Mouse (Mus musculus) layer of hippocampus, adult 9-11 months (tissue): ENCODE measurements at regions not wholly inside any gene's neighbourhood (a gene's known extent, or its start where the extent isn't known, plus 50 kb on each side); places are given as distances from the start of the nearest gene placed in this dataset.

Experiments used
- DNase-seq: peaks from one replicate; pipeline ENCODE4 v3.0.0; 2022

GRCm38 (mm10) chr14:98477416-98477815, 307.9 kb upstream of the Dach1 start:
- no peak for DNase-seq

GRCm38 (mm10) chr14:98471803-98472509, 302.4 kb upstream of the Dach1 start:
- no peak for DNase-seq

GRCm38 (mm10) chr14:98454461-98454860, 284.9 kb upstream of the Dach1 start:
- no peak for DNase-seq

GRCm38 (mm10) chr14:98452191-98452590, 282.6 kb upstream of the Dach1 start:
- no peak for DNase-seq

GRCm38 (mm10) chr14:98449568-98449967, 280.0 kb upstream of the Dach1 start:
- DNase-seq: no peak

- peak; percentile 36 for DNase-seq
Observed at GRCm38 (mm10) chr14:98442411-98442810, 272.8 kb upstream of the Dach1 start.

- no peak for DNase-seq
Observed at GRCm38 (mm10) chr14:98441954-98442353, 272.4 kb upstream of the Dach1 start.

GRCm38 (mm10) chr14:98431959-98432358, 262.4 kb upstream of the Dach1 start:
- DNase-seq: no peak

GRCm38 (mm10) chr14:98417719-98418118, 248.2 kb upstream of the Dach1 start:
- DNase-seq: no peak

- DNase-seq: no peak
Observed at GRCm38 (mm10) chr14:98414201-98414600, 244.6 kb upstream of the Dach1 start.

GRCm38 (mm10) chr14:98405936-98406635, 236.5 kb upstream of the Dach1 start:
- DNase-seq: no peak

GRCm38 (mm10) chr14:98404026-98404425, 234.5 kb upstream of the Dach1 start:
- DNase-seq: no peak

GRCm38 (mm10) chr14:98387871-98388270, 218.3 kb upstream of the Dach1 start:
- no peak for DNase-seq
